Mouse (Mus musculus): ENCODE results near the gene Acyp1.
A peak's percentile ranks its signal among the peaks of the same experiment; 100 is the strongest.
"Not testable (repeated sequence)": the region's sequence is repeated elsewhere in the genome, so short reads cannot be mapped to it uniquely, and the experiment has no call there.

Acyp1 gene

GRCm38 (mm10) chr12:85284331-85284730 lies 3.9 kb downstream of the Acyp1 start:
- DNase-seq (ENCODE audit: low read depth, low spot score): no peak

GRCm38 (mm10) chr12:85281756-85282155 lies 6.5 kb downstream of the Acyp1 start:
- DNase-seq (ENCODE audit: low read depth, low spot score): not testable (repeated sequence)

DNA sequence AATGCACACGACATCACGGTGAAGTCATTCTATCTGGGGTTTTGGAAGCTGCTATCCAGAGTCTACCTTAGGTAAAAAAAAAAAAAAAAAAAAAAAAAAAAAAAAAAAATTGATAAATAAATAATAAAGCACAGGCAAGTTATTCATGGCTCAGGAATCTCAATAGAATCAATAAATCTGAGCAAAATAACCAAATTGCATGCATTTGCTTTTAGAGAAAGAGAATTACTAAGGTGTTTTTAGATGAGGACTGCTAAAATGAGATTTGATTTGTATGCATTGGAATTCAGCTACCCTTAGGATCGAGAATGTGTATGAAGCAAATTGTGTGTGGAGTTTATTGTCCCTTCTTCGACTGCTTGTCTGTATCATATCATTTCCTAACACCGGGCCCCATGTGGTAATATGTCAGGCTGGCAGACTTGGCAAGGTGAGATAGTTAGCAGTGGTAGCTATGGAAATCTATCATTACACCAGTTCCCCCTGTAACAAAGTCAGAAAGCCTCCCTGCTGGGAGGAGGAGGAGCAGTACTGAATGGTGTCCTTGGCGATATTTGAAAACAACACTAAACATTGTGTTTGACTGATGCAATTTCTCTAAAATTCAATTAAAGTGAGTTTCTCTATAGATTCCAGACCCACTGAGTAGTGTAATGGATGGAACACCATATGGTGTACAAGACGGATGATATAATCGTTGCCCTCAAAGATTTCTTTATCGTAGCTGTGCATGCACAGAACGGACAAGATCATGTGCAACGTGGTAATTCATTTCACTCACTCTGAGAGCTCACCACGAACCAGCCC lies 7.2 kb downstream of the Acyp1 start:
- DNase-seq (ENCODE audit: low read depth, low spot score): no peak

DNA sequence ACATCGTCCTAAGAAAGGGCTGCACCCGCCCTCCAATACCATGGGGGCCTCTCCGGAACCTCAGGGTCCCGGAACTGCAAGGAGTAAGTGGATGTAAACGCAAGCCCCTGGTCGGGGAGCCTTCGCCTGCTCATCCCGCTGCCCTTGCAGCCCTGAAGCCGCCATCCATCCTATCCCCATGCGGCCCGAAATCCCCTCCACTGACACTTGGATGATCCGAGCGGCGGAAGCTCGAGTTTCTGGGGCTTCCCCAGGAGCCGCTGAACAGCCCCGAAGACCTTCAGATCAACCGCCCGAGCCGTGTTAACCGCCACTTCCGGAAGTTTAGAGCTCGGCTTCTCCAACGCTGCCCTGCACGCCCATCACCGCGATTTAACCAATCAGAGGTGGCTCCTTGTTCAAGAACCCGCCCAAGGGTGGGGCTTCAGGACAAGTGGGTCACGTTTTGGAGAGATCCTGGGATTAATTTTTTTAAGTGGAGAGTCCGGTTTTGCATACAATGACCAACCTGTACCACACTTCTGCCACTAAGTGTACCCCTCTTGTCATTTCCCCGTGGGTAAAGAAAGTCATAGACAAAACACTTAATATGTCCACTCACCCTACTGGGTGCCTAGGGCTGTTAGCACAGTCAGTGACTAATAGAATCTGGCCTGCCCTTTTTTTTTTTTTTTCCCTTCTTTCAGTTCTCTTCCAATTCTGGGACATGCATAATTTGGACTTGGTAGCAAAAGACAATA lies 8.0 kb downstream of the Acyp1 start:
- DNase-seq (ENCODE audit: low read depth, low spot score): peak; percentile 99

GRCm38 (mm10) chr12:85279396-85280080 lies 8.7 kb downstream of the Acyp1 start:
- peak; percentile 76 for DNase-seq (ENCODE audit: low read depth, low spot score)

DNA sequence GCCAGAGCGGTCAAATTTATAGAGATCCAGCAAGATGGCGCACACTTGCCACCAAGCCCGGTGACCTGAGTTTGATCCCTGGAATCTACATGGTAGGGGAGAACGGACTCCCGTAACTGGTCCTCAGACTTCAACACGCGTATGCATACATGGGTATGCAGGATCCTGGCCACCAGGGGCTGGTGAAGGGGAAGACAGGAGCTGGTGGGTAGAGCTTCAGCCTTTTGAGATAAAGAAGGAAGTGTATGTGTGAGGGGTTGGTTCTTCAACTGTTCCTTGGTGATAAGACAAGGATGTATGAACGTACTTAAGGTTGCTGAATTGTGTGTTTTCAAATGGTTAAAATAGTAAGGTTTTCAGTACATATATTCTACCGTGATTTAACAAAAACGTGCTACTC lies 9.3 kb downstream of the Acyp1 start:
- no peak for DNase-seq (ENCODE audit: low read depth, low spot score)

DNA sequence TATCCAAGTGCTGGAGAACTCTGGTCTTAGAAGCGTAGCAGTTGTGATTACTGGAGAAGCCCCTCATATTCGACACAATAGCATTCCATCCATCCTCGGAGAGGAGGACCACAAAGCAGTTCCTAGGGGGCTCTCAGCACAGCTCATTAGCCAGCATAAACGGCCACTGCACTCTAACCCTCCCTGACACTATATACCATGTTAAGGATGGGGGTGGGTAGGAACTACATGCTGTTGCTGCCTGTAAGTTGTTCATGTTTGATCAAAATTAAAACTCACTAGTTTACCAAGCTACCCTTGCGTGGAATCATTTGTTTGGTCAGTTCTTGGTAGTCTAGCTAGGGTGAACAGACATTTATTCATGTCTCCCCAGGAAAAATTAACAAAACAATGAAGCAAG lies 12.0 kb downstream of the Acyp1 start:
- no peak for DNase-seq (ENCODE audit: low read depth, low spot score)

DNA sequence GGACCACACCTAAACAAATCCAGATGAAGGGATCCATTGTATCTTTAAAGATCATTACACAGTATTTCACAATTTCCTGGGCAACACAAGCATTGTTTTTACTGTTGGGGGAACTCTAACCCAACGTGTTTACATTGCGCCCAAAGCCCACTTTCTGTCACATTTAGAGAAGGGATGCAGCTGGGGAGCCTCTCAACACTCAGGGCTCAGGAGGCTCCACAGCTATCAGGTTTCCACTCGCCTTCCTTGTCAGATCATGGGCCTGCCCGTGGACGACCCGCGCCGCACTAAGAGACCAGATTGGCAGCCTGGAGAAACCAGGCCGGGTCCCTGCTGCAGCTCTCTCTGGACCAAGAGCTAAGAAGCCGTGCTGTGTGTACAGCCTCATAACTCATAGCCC lies 14.7 kb downstream of the Acyp1 start:
- no peak for DNase-seq (ENCODE audit: low read depth, low spot score)

DNA sequence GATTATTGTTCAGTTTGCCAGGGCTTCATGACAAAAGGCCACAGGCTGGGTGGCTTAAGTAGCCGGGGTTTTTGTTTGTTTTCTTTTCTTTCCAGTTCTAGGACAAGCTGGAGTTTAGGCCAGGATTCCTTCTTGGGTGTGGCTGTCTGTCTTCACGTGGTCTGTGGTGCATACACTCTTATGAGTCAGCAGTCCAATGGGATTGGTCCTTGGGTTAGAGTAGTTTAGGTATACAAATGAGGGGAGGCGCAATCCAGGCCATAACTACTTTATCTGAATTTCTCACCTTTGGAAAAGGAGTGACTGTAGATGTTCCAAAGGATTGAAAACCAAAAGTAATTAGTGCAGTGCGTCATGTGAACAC lies 16.4 kb downstream of the Acyp1 start:
- no peak for DNase-seq (ENCODE audit: low read depth, low spot score)

- no peak for DNase-seq (ENCODE audit: low read depth, low spot score)
These were observed 17.0 kb downstream of the Acyp1 start for GRCm38 (mm10) chr12:85271132-85271842.

DNA sequence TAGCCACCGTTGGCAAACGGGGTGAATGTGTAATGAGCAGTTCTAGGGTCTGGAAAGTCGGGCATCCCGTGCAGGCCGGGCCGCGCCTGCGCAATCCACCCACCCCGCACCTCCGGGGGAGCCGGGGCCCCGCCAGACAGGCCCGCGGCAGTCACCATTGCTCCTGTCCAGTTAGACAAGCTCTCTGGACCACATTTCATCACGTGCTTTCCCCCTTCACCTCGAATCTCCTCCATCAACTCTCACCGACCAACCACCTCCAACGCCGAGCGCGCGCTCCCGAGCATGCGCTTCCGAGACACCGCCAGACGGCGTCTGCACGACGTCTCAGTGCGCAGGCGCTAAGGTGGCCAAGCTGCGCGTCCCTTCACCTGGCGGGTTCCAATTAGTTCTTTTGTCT lies 17.9 kb downstream of the Acyp1 start, which contains the start of gene Mlh3:
Gene Mlh3 (minus strand): TSS at position 281 of the 400 bp plus-strand sequence.
- peak; percentile 97 for DNase-seq (ENCODE audit: low read depth, low spot score)

DNA sequence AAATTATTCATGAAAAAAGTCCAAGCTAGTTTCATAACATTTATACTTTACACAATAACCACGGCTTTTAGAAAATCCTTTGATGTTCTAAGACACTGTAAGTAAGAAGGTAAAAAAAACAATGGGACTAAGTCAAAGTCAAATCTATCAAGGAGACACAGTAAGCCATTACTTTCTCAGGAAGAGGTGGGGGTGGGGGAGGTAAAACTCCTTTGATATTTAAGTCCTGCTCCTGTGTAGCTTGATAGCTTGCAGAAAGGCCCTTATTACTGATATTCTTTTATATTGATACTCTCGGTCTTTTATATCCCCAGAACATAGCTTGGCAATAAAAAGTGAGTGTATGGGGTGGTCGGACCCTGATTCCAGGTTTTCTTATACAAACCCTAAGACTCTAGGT lies 18.4 kb downstream of the Acyp1 start:
- no peak for DNase-seq (ENCODE audit: low read depth, low spot score)

DNA sequence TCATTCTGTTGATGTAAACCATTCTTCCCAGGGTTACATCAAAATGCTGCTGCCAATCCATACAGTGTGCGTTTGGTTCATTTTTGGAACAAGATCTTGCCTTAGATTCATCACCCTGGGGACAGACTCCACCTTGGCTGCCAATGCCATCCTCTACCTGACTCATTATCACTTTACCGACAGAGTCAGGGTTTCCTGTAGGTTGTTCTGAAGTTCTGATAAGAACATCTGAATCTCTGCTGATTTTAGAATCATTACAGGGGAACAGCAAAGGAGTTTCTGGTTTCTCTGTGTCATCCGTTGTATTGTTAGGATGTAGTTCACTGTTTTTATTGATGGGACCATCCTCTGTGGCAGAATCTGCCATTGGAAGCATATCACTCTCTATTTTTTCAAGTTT lies 22.0 kb downstream of the Acyp1 start:
- no peak for DNase-seq (ENCODE audit: low read depth, low spot score)

DNA sequence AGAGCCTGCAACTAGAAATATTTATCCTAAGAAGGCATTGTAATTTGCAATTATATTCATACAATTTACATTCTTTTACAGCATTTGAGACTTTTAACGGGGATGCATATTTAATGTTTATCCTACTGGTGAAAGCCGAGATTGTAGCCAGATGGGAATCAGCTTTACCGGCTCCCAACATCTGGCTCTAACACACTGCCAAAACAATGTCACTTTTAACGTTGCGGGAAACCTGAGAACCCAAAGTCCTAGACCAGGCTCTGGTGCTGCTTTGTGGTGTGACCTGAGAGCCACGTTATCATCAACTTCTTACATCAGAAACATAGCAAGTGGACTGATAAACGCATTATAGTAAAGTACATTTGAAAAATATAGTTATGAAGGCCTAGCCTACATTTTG lies 23.3 kb downstream of the Acyp1 start:
- DNase-seq (ENCODE audit: low read depth, low spot score): no peak

DNA sequence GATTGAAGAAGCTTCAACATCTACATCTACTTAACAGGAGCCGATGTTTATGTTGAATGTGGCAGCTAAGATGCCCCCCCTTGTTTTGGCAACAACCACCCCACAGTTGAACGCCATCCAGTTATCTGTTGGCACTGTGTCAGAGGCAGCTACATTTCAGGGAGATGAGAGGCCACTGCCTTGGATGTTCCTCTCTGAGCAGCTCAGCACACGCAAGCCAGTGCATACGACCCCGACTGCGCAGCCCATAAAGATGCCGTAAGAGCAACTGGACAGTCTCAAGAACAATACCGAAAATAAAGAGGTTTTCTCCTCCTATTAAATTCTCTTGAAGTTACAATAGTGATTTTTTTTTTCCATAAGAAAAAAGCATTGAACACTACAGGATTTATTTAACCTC lies 23.7 kb downstream of the Acyp1 start:
- DNase-seq (ENCODE audit: low read depth, low spot score): peak; percentile 25

- DNase-seq (ENCODE audit: low read depth, low spot score): peak; percentile 68
These were observed 25.0 kb downstream of the Acyp1 start for GRCm38 (mm10) chr12:85263190-85263589.

DNA sequence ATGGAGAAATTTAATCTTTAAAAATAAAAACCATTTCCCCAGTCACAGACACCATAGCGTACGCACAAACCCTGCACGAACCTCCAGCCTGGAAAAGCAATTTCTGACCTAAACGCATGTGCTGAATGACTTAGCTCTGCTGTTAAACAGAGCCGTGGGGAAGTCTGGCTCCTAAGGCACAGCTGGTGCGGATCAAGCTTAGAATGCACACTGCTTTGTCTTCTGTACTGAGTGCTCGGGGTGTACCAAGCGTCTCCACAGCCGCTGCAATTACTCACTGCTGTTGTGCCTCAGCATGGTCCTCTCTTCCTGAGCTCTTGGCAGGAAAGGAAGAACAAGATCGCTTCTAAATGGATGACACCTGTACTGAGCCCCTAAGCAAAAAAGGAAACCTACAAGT lies 25.7 kb downstream of the Acyp1 start:
- DNase-seq (ENCODE audit: low read depth, low spot score): peak; percentile 73

DNA sequence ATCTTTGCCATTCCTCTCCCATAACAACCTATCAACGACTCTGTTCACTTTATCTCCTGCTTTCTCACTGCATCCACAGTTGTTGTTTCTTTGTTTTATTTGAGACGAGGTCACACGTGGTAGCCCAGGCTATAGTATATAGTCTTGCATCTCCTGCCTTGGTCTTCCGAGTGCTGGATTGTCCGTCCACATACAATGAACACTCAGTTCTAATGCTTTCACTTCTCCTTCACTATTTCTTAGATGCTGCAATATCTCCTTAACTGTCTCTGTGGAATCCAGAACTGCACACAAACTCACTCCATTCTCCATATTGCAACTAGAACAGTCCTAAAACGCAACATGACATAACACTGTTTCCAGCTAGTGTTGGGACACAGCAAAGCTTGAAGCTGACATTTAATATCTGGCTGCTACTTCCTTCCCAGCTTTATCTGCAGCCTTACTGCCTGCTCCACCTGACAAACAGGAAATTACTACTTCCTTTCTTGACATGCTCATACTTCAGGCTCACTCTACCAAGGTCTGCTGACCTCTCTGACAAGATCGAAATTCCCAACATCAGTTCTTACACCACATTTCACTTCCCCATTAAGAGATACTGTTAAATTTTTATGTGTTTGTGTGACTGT lies 31.1 kb downstream of the Acyp1 start:
- no peak for DNase-seq (ENCODE audit: low read depth, low spot score)

GRCm38 (mm10) chr12:85256074-85256751 lies 32.0 kb downstream of the Acyp1 start:
- DNase-seq (ENCODE audit: low read depth, low spot score): no peak

GRCm38 (mm10) chr12:85252083-85252482 lies 36.2 kb downstream of the Acyp1 start:
- DNase-seq (ENCODE audit: low read depth, low spot score): peak; percentile 55

DNA sequence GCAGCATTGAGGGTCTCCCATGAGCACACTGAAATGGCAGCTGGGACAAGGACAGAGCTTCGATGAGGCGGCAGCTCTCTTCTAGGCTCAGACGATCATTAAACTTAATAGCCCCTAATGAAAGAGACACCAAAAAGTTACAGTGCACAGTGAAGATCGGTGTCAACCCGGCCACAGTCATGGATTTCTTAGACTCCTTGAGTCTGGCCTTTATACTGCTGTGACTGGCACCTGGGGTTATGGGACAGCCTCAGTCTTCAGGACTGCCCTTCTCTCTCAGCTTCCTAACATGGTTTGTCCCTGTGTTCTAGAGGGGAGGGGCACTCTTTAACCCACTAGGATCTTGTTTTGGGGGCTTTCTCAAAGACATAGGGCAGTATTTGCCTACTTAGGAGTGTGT lies 50.7 kb downstream of the Acyp1 start:
- DNase-seq (ENCODE audit: low read depth, low spot score): no peak

All from brain, adult 2 months (tissue).